Mouse (Mus musculus) forebrain, postnatal 0 days (tissue): ENCODE measurements around the gene Fam45a. TPM values are rescaled to one million over a fixed set of nuclear protein-coding genes. Genes with fewer than 3 reads are reported as not detected.
A peak's percentile ranks its signal among the peaks of the same experiment; 100 is the strongest.

ENCODE experiments used
- ATAC-seq: fragments of 200-750 bp; cut with Nextera tagmentation; 2 replicates; pipeline ENCODE4 v1.8.0; 2017; ENCODE audit warnings: mild to moderate bottlenecking, moderate library complexity
- DNase-seq: peaks from one replicate; pipeline ENCODE4 v3.0.0-alpha.2; 2015
- H3K27ac ChIP-seq: fragments of 300-500 bp; sonication (generic); 2 replicates; pipeline ENCODE4 v1.5.1; 2014; ENCODE audit warnings: low read depth, mild to moderate bottlenecking, antibody characterized with exemption, low read length, moderate library complexity, mixed read lengths
- H3K27me3 ChIP-seq: fragments of 300-500 bp; sonication (generic); 2 replicates; pipeline ENCODE4 v1.6.1; 2014; ENCODE audit warnings: mild to moderate bottlenecking, low read length, mixed read lengths; ENCODE audit not compliant: insufficient read depth
- H3K36me3 ChIP-seq: fragments of 300-500 bp; sonication (generic); 2 replicates; pipeline ENCODE4 v1.6.1; 2014; ENCODE audit warnings: mild to moderate bottlenecking, moderate library complexity; ENCODE audit not compliant: insufficient read depth
- H3K4me1 ChIP-seq: fragments of 300-500 bp; sonication (generic); 2 replicates; pipeline ENCODE4 v1.6.1; 2014; ENCODE audit warnings: antibody characterized with exemption; ENCODE audit not compliant: insufficient read depth
- H3K4me2 ChIP-seq: fragments of 300-500 bp; sonication (generic); 2 replicates; pipeline ENCODE4 v1.6.1; 2014; ENCODE audit warnings: low read depth, mild to moderate bottlenecking, moderate library complexity
- H3K4me3 ChIP-seq: fragments of 300-500 bp; sonication (generic); 2 replicates; pipeline ENCODE4 v1.5.1; 2014; ENCODE audit warnings: low read depth, low read length, mixed read lengths
- H3K9ac ChIP-seq: fragments of 300-500 bp; sonication (generic); 2 replicates; pipeline ENCODE4 v1.6.1; 2014; ENCODE audit warnings: mild to moderate bottlenecking
- H3K9me3 ChIP-seq: fragments of 300-500 bp; sonication (generic); 2 replicates; pipeline ENCODE4 v1.6.1; 2016; ENCODE audit warnings: low read length
- CTCF ChIP-seq: sonication (generic); IDR thresholded peaks from 2 replicates; pipeline ENCODE4 v1.5.1; 2016; ENCODE audit warnings: antibody characterized with exemption, control low read depth, low read depth
- WGBS: fragments of 180-500 bp; shearing (Covaris S2); extraction: QIAGEN DNeasy Blood & Tissue Kit; methylation state at CpG from one replicate; pipeline ENCODE4 v1.1.7; 2014; 5-methylcytosine and 5-hydroxymethylcytosine counted together
- polyA plus RNA-seq: library from polyadenylated mRNA; unstranded; fragments of >200 nt; fragmentation: Nextera tagmentation; extraction: Ambion mirVana; gene quantifications from 2 replicates; pipeline ENCODE4 v1.2.1, GENCODE M21; 2015
- total RNA-seq: library from RNA; depleted of rRNA; stranded (reverse); fragments of >200 nt; gene quantifications from 2 replicates; pipeline ENCODE4 v1.2.3, GENCODE M21; 2014; rRNA removed

Fam45a gene
- total RNA-seq (39.6 and 43.4 TPM in 2 replicates), polyA plus RNA-seq (45.6 and 46.4 TPM in 2 replicates)

DNA sequence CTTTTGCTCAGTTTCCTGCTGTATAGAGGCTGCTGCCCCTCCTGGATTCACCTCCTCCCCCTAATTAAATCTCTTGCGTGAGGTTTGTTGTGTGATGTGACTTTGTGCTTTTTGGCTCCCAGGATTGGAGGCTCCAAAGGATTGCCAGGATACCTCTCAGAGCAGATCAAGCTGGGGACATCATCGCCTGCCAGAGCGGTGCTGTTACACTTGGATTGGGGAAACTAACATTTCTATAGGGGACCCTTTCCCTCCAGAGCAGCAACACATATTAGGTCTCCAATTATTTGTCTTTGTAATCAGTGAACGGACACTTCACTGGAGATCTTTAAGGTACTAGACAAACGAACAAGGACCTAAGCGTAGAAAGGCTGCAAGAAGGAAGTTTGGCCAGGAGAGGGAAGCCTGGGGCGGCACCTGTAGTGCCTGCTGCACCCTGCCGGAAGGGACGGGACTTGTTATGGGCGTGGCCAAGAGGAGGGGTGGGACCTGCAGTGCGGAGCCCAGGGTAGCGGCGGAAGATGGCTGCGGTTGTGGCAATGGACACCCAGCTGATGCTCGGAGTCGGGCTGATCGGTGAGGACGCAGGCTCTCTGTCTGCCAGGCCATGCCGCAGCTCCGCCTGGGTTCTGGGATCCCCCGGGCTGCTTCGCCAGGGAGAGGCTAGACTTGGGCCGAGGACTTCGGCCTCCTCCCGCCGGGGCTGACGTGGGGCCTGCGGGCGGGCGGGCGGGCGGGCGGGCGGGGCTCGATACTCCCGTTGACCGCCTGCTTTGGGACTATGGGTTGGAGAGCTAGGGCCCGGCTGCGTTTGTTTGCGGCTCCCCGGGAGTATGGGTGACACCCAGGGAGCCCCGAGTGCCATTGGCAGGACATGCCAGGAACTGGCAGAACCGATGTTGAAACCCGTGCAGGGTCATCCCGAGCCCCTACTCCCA lies at the start of gene Fam45a:
TSS of gene Fam45a (plus strand) at position 488 of the 938 bp plus-strand sequence.
- DNase-seq (peak; percentile 92), ATAC-seq (peak; percentile 100)
- Histone ChIP-seq H3K27me3 (no peaks in the 10 kb centered on the region), H3K4me2 (peak within 1 kb of the TSS; percentile 52), H3K4me1 (peaks cover 5% of the 10 kb centered on the region; the same call in 1 of the 2 replicates), H3K27ac (no peak within 1 kb of the TSS; the same call in 1 of the 2 replicates), H3K36me3 (peaks cover 10% of the 10 kb centered on the region), H3K9me3 (no peaks in the 10 kb centered on the region), H3K4me3 (peak within 1 kb of the TSS; percentile 65), H3K9ac (peak within 1 kb of the TSS; percentile 65)
- TF ChIP-seq CTCF, result peak; percentile 96
- WGBS, result 2% methylated on average over 39 of the region's 45 CpGs

DNA sequence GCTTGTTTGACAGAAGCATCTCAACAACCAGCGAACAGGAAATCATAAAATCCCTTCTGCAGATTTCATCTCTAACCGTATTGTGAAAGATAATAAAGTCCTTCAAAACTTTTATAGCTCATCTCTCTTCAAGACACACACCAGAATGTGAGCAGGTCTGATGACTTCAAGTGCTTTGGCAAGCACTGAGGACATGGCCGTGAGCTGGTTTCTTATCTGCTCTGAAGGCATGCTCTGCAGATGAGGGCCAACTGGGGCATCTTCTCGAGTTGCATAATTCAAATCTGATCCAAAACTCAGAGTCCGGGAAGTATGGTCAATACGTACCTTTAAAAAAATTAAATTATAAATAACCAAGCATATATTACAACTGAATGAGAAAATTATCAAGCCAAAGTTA lies 38.0 kb upstream of the Fam45a start:
- H3K4me3 ChIP-seq, result no peak overlapping the region
- H3K4me2 ChIP-seq, result no peak overlapping the region
- no peaks in the 10 kb centered on the region for H3K9me3 ChIP-seq
- no peak overlapping the region for H3K27ac ChIP-seq
- H3K36me3 ChIP-seq, result peaks cover 57% of the 10 kb centered on the region
- DNase-seq (no peak), ATAC-seq (no peak)
- no peak overlapping the region for H3K9ac ChIP-seq
- WGBS, result 94% methylated on average over 6 of the region's 6 CpGs
- H3K27me3 ChIP-seq, result no peaks in the 10 kb centered on the region
- no peaks in the 10 kb centered on the region for H3K4me1 ChIP-seq
- TF ChIP-seq CTCF, result no peak

DNA sequence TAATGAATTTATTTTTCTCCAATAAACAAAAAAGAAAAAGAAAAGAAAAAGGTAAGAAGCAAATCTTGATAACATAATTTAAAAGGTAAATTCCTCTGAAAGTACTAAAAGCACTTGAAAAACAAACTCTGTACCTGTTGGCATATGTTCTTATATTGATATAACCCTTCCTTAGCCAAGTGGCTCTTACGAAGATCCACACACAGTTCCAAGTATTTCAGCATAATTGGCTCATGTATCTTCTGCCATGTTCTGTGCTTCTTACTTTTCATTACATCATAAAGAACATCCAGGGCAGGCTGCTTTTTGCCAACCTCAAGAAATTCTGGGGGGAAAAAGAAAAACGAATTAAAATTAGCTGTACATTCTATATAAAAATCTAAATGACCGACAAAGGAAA lies 29.4 kb upstream of the Fam45a start:
- TF ChIP-seq CTCF, result no peak
- no peak for ATAC-seq
- Histone ChIP-seq H3K36me3 (peaks cover 9% of the 10 kb centered on the region), H3K27ac (no peak overlapping the region), H3K4me1 (peaks cover 5% of the 10 kb centered on the region; the same call in 1 of the 2 replicates), H3K9me3 (no peaks in the 10 kb centered on the region), H3K4me2 (no peak overlapping the region), H3K4me3 (no peak overlapping the region), H3K27me3 (no peaks in the 10 kb centered on the region), H3K9ac (no peak overlapping the region)
- 81% methylated on average over 3 of the region's 3 CpGs for WGBS
- DNase-seq, result no peak

DNA sequence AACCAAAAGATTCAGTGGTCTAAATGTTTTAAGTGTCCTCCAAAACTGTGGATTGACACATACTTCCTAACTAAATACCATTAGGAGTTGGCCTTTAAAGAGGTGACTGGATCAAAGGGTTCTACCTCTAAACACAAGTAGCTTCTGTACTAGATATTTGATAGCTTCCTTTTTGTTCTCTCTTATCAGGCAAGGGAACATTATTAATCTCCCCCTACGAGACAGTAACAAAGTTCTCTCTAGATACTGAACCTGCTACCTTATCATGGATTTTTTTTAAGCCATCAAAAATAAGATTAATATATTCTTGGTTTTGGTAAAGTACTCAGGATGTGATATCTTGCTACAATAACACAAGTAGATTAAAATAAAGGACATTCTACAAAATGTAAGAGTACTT lies 26.7 kb upstream of the Fam45a start:
- Histone ChIP-seq H3K4me1 (peaks cover 14% of the 10 kb centered on the region), H3K9me3 (no peaks in the 10 kb centered on the region), H3K4me3 (no peak overlapping the region), H3K9ac (no peak overlapping the region), H3K36me3 (peaks cover 4% of the 10 kb centered on the region; the same call in 1 of the 2 replicates), H3K27me3 (no peaks in the 10 kb centered on the region), H3K4me2 (no peak overlapping the region), H3K27ac (no peak overlapping the region)
- DNase-seq (no peak), ATAC-seq (no peak)
- WGBS, result 53% methylated on average over 1 of the region's 1 CpGs
- TF ChIP-seq CTCF, result no peak

DNA sequence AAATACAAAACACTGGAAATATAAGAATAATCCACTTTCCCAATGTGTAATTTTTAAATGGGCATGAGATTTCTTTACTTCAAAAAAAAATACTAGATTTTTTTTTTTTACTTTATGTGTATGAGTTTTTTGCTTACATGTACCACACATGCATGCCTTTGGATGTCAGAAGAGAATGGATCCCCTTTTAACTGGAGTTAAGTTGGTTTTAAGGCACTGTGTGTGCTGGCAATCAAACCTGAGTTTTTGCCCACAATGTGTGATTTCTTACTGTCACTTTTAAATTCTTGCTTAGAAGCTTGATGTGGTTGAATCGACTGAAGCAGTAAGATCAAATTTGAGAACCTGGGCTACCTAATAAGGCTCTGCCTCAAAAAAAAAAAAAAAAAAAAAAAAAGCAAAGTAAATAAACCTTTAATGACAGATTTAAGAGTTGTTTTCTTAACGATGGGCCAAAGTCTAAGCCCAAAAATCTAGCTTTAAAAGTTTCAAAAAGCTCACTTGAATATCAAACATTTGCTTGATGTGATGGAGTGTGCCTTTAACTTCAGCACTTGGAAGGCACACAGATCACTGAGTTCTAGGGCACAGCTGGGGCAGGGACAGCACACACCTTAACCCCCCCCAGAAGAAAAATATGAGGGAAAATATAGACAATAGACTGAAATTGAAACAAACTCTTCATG lies 23.8 kb upstream of the Fam45a start:
- Histone ChIP-seq H3K4me1 (peaks cover 20% of the 10 kb centered on the region), H3K4me2 (no peak overlapping the region), H3K27me3 (no peaks in the 10 kb centered on the region), H3K9ac (no peak overlapping the region), H3K36me3 (no peaks in the 10 kb centered on the region), H3K27ac (no peak overlapping the region), H3K9me3 (no peaks in the 10 kb centered on the region), H3K4me3 (no peak overlapping the region)
- no peak for TF ChIP-seq CTCF
- no peak for DNase-seq
- ATAC-seq, result no peak
- WGBS, result 58% methylated on average over 2 of the region's 2 CpGs

DNA sequence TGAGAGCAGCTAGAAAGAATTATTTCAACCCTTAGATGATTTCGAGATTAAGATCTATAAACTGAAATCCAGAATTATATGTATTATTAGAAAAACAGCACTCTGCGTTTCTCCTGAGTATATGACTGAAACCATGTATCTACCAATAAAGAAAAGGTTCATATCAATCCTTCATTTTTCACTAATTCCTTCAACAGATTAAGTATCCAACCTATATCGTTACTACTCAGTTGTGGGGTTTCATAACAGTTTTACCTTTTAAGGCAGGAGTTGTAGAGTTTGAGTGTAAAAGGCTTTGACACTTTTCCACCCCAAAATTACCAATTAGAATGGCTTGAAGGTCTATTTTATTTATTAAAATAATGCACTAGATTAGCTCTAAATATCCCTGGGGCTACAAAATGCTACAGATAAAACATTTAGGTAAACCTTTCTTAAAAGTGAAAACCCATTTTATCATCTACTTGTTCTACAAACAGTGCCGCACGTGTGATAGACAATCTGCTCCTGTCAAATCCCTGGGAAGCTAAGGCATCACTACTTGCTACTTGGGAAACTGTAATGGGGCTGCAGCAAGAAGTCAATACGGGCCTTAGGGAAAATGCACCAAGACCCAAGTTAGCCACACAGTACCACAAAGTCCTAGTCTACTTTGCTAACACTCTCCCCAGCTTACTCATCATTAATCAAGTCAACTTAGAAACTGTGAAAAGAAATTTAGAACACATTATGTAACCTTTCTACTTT lies 23.0 kb upstream of the Fam45a start:
- H3K4me2 ChIP-seq, result peak overlapping the region; percentile 74
- H3K9me3 ChIP-seq, result no peaks in the 10 kb centered on the region
- H3K36me3 ChIP-seq, result no peaks in the 10 kb centered on the region
- peaks cover 20% of the 10 kb centered on the region for H3K4me1 ChIP-seq
- WGBS, result 42% methylated on average over 6 of the region's 6 CpGs
- H3K27ac ChIP-seq, result no peak overlapping the region
- H3K9ac ChIP-seq, result no peak overlapping the region
- TF ChIP-seq CTCF, result no peak
- H3K27me3 ChIP-seq, result no peaks in the 10 kb centered on the region
- DNase-seq, result no peak
- no peak for ATAC-seq
- H3K4me3 ChIP-seq, result peak overlapping the region; percentile 66
